Mouse (Mus musculus): ENCODE measurements at regions not wholly inside any gene's neighbourhood (a gene's known extent, or its start where the extent isn't known, plus 50 kb on each side); places are given as distances from the start of the nearest gene placed in this dataset.
A peak's percentile ranks its signal among the peaks of the same experiment; 100 is the strongest.

- no peak for DNase-seq (ENCODE audit: low spot score in 2 of 2)
Measured at GRCm38 (mm10) chr9:51379589-51379988, 50.9 kb upstream of the 1810046K07Rik start.

- no peak for DNase-seq (ENCODE audit: low spot score in 2 of 2)
Measured at GRCm38 (mm10) chr9:51393921-51394320, 65.2 kb upstream of the 1810046K07Rik start.

GRCm38 (mm10) chr9:51394372-51394771, 65.7 kb upstream of the 1810046K07Rik start:
- DNase-seq (ENCODE audit: low spot score in 2 of 2): peak; percentile 24 to 49

GRCm38 (mm10) chr9:51396801-51397200, 68.1 kb upstream of the 1810046K07Rik start:
- DNase-seq (ENCODE audit: low spot score in 2 of 2): no peak

- no peak for DNase-seq (ENCODE audit: low spot score in 2 of 2)
Measured at GRCm38 (mm10) chr9:51397589-51398220, 69.0 kb upstream of the 1810046K07Rik start.

GRCm38 (mm10) chr9:51398886-51399285, 70.2 kb upstream of the 1810046K07Rik start:
- DNase-seq (ENCODE audit: low spot score in 2 of 2): no peak

- no peak for DNase-seq (ENCODE audit: low spot score in 2 of 2)
Measured at GRCm38 (mm10) chr9:51399356-51399755, 70.6 kb upstream of the 1810046K07Rik start.

GRCm38 (mm10) chr9:51401779-51402178, 73.1 kb upstream of the 1810046K07Rik start:
- DNase-seq (ENCODE audit: low spot score in 2 of 2): no peak

GRCm38 (mm10) chr9:51407978-51408377, 79.3 kb upstream of the 1810046K07Rik start:
- DNase-seq (ENCODE audit: low spot score in 2 of 2): no peak

- DNase-seq (ENCODE audit: low spot score in 2 of 2): no peak
Measured at GRCm38 (mm10) chr9:51418923-51419482, 90.3 kb upstream of the 1810046K07Rik start.

- DNase-seq (ENCODE audit: low spot score in 2 of 2): no peak
Measured at GRCm38 (mm10) chr9:51422553-51422952, 93.8 kb upstream of the 1810046K07Rik start.

- DNase-seq (ENCODE audit: low spot score in 2 of 2): peak in 1 of 2 experiments; percentile 15
Measured at GRCm38 (mm10) chr9:51423341-51423740, 94.6 kb upstream of the 1810046K07Rik start.

- no peak for DNase-seq (ENCODE audit: low spot score in 2 of 2)
Measured at GRCm38 (mm10) chr9:51430426-51430825, 101.7 kb upstream of the 1810046K07Rik start.

- DNase-seq (ENCODE audit: low spot score in 2 of 2): no peak
Measured at GRCm38 (mm10) chr9:51437130-51437529, 108.4 kb upstream of the 1810046K07Rik start.

GRCm38 (mm10) chr9:51441773-51442381, 113.2 kb upstream of the 1810046K07Rik start:
- peak; percentile 35 to 67 for DNase-seq (ENCODE audit: low spot score in 2 of 2)

- no peak for DNase-seq (ENCODE audit: low spot score in 2 of 2)
Measured at GRCm38 (mm10) chr9:51455690-51456089, 127.0 kb upstream of the 1810046K07Rik start.

- no peak for DNase-seq (ENCODE audit: low spot score in 2 of 2)
Measured at GRCm38 (mm10) chr9:51462463-51463024, 133.8 kb upstream of the 1810046K07Rik start.

GRCm38 (mm10) chr9:51470031-51470430, 141.3 kb upstream of the 1810046K07Rik start:
- no peak for DNase-seq (ENCODE audit: low spot score in 2 of 2)

GRCm38 (mm10) chr9:51476511-51477056, 147.9 kb upstream of the 1810046K07Rik start:
- DNase-seq (ENCODE audit: low spot score in 2 of 2): no peak

- DNase-seq (ENCODE audit: low spot score in 2 of 2): no peak
Measured at GRCm38 (mm10) chr9:51487840-51488239, 159.1 kb upstream of the 1810046K07Rik start.

- DNase-seq (ENCODE audit: low spot score in 2 of 2): peak in 1 of 2 experiments; percentile 9
Measured at GRCm38 (mm10) chr9:51507265-51507913, 178.7 kb upstream of the 1810046K07Rik start.

GRCm38 (mm10) chr9:51517643-51518042, 188.9 kb upstream of the 1810046K07Rik start:
- DNase-seq (ENCODE audit: low spot score in 2 of 2): no peak

All from frontal cortex, postnatal 14 days (tissue).